Comparison of ENCODE assay signal across 8 mouse cellular contexts in the genomic region with DNA sequence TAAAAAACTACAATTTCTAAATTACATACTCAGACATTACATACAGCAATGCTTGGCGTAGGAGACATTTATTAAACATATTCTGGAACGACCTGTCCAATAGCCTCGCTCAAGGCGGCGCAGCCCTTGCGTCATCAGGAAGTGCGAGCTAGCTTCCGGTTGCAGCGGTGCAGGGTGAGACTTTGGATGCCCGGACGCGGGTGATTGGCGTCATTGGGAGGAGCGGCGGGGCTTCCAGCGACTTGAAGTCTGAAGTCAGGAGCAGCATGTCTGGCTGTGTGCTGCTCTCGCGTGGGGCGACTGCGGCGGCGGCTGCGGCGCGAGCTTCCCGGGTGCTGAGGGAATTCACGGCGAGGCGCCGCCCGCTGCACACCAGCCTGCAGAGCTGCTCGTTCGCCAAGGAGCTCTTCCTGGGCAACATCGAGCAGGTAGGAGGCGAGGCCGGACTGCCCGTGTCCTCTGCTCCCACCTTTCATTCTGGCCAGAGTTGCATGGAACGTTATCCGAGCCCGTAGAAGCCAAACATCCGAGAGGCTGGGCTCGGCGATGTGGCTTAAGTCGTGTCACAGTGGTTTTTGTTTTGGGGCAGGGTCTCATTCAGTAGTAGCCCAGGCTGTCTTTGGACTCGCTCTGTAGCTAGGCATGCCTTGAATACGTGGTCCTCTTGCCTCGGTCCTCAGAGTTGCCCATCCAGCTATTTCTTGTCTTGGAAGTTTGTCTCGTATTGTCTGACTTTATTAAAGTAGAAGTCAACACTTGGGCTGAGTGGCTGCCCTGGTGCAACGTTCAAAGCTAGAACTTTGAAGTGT. TPM values are rescaled to one million over a fixed set of nuclear protein-coding genes. Genes with fewer than 3 reads are reported as not detected.
DNase-seq lines count a peak whose midpoint lies in the region; ATAC-seq and TF ChIP-seq lines count a peak whose summit lies in the region.

A gene (plus strand): TSS at position 137 of the 809 bp plus-strand sequence.

- intact Hi-C loops in heart, postnatal 10 days (cut with DNase I), result loop anchor here (2.0 to 5.0 kb wide), 2 partner anchors 134 to 373 kb away; no protein-coding TSS in a partner anchor

- H3K9ac ChIP-seq in forebrain, embryonic 13.5 days, result peak within 1 kb of the TSS; percentile 89
- peak within 1 kb of the TSS; percentile 91 for H3K9ac ChIP-seq in liver, postnatal 0 days (replicated peaks)
- H3K9ac ChIP-seq in neural tube, embryonic 14.5 days (replicated peaks; ENCODE audit: low read depth, low read length), result peak within 1 kb of the TSS; percentile 88

- DNase-seq in c-Kit-positive CD71-positive TER-119-positive erythroid progenitor cells, embryonic 14.5 days (ENCODE audit: low spot score), result peak; percentile 91
- peak; percentile 96 to 98 for DNase-seq in heart, postnatal 10 days
- DNase-seq in large intestine, adult 2 months (ENCODE audit: low read depth, low spot score), result peak; percentile 97
- DNase-seq in liver, postnatal 0 days, result peak; percentile 95
- peak; percentile 95 for DNase-seq in testis, postnatal 10 days (ENCODE audit: low spot score)

- peaks cover 8% of the 10 kb centered on the region for H3K4me1 ChIP-seq in E14TG2a.4 (replicated peaks; ENCODE audit: low read depth, low read length)
- H3K4me1 ChIP-seq in forebrain, embryonic 13.5 days, result peaks cover 17% of the 10 kb centered on the region
- peaks cover 13% of the 10 kb centered on the region for H3K4me1 ChIP-seq in liver, postnatal 0 days (ENCODE audit: insufficient read depth)
- peaks cover 10% of the 10 kb centered on the region for H3K4me1 ChIP-seq in neural tube, embryonic 14.5 days (ENCODE audit: control insufficient read depth, insufficient read depth, low read length)

- peaks cover 5% of the 10 kb centered on the region; the same call in 1 of the 2 replicates for H3K9me3 ChIP-seq in E14TG2a.4 (ENCODE audit: low read length)
- no peaks in the 10 kb centered on the region for H3K9me3 ChIP-seq in forebrain, embryonic 13.5 days (replicated peaks)
- no peaks in the 10 kb centered on the region for H3K9me3 ChIP-seq in liver, postnatal 0 days (ENCODE audit: low read length)
- no peaks in the 10 kb centered on the region for H3K9me3 ChIP-seq in neural tube, embryonic 14.5 days (ENCODE audit: control insufficient read depth, low read length)

- no peak for TF ChIP-seq CTCF in E14TG2a.4 (conservative IDR thresholded peaks at IDR 0.05; ENCODE audit: low read length)
- no peak for TF ChIP-seq CTCF in liver, postnatal 0 days (IDR thresholded peaks at IDR 0.05; ENCODE audit: low read depth)

- ATAC-seq in forebrain, embryonic 13.5 days, result peak; percentile 99
- peak; percentile 97 for ATAC-seq in liver, postnatal 0 days
- peak; percentile 100 for ATAC-seq in neural tube, embryonic 14.5 days (ENCODE audit: low read depth)

- H3K27ac ChIP-seq in forebrain, embryonic 13.5 days, result peak within 1 kb of the TSS; percentile 38; the same call in 1 of the 2 replicates
- peak within 1 kb of the TSS; percentile 60; the same call in 1 of the 2 replicates for H3K27ac ChIP-seq in liver, postnatal 0 days (ENCODE audit: low read depth)
- H3K27ac ChIP-seq in neural tube, embryonic 14.5 days (ENCODE audit: low read depth, low read length), result peak within 1 kb of the TSS; percentile 75; the same call in 1 of the 2 replicates

- 1% methylated on average over 49 of the region's 49 CpGs for WGBS in forebrain, embryonic 13.5 days
- WGBS in large intestine, adult 2 months, result under 1% methylated on average over 49 of the region's 49 CpGs
- WGBS in liver, postnatal 0 days (ENCODE audit: insufficient replicate concordance), result under 1% methylated on average over 49 of the region's 49 CpGs
- WGBS in neural tube, embryonic 14.5 days, result under 1% methylated on average over 49 of the region's 49 CpGs

- no peak for TF ChIP-seq EP300 in liver, postnatal 0 days (IDR thresholded peaks at IDR 0.05; ENCODE audit: low read depth)

- no peaks in the 10 kb centered on the region; the same call in 1 of the 2 replicates for H3K27me3 ChIP-seq in E14TG2a.4 (ENCODE audit: insufficient read depth, low read length)
- peaks cover 24% of the 10 kb centered on the region for H3K27me3 ChIP-seq in forebrain, embryonic 13.5 days
- no peaks in the 10 kb centered on the region for H3K27me3 ChIP-seq in liver, postnatal 0 days (ENCODE audit: insufficient read depth, low read length)
- H3K27me3 ChIP-seq in neural tube, embryonic 14.5 days (ENCODE audit: control insufficient read depth, insufficient read depth, low read length), result peaks cover 4% of the 10 kb centered on the region; the same call in 1 of the 2 replicates

- peak within 1 kb of the TSS; percentile 92 for H3K4me3 ChIP-seq in E14TG2a.4 (replicated peaks; ENCODE audit: low read length)
- H3K4me3 ChIP-seq in forebrain, embryonic 13.5 days, result peak within 1 kb of the TSS; percentile 86
- peak within 1 kb of the TSS; percentile 95 for H3K4me3 ChIP-seq in liver, postnatal 0 days (ENCODE audit: low read depth, low read length)
- H3K4me3 ChIP-seq in neural tube, embryonic 14.5 days (ENCODE audit: low read depth, low read length), result peak within 1 kb of the TSS; percentile 94

- peaks cover 31% of the 10 kb centered on the region for H3K36me3 ChIP-seq in E14TG2a.4 (ENCODE audit: insufficient read depth, low read length)
- H3K36me3 ChIP-seq in forebrain, embryonic 13.5 days (ENCODE audit: poor library complexity, severe bottlenecking), result peaks cover 11% of the 10 kb centered on the region
- H3K36me3 ChIP-seq in liver, postnatal 0 days (replicated peaks; ENCODE audit: insufficient read depth, low read length), result 0 out of 2 replicates have a peak, but pooled peaks cover 2% of the 10 kb centered on the region
- H3K36me3 ChIP-seq in neural tube, embryonic 14.5 days (ENCODE audit: control insufficient read depth, insufficient read depth, low read length), result 0 out of 2 replicates have a peak, but pooled peaks cover 1% of the 10 kb centered on the region

- H3K4me2 ChIP-seq in forebrain, embryonic 13.5 days, result peak within 1 kb of the TSS; percentile 75
- peak within 1 kb of the TSS; percentile 77 for H3K4me2 ChIP-seq in liver, postnatal 0 days (ENCODE audit: low read depth, low read length)
- peak within 1 kb of the TSS; percentile 74 for H3K4me2 ChIP-seq in neural tube, embryonic 14.5 days (ENCODE audit: low read depth, low read length)

RNA-seq across cellular contexts. Expression of the gene that starts here (rescaled TPM):
- 85.3 and 88.1 TPM in 2 replicates for polyA plus RNA-seq in forebrain, embryonic 13.5 days (2015; fragmentation: Nextera tagmentation; extraction: Ambion mirVana)
- 10 to 100 TPM; 57.4 to 58.4 TPM for total RNA-seq in heart, postnatal 10 days (2021)
- polyA plus RNA-seq in large intestine, adult 2 months (2012; rRNA removed), result 16.7 and 19.4 TPM in 2 replicates
- 26.5 and 28.6 TPM in 2 replicates for polyA plus RNA-seq in liver, postnatal 0 days (2015; fragmentation: Nextera tagmentation; extraction: Ambion mirVana)
- 82.9 and 90.6 TPM in 2 replicates for polyA plus RNA-seq in neural tube, embryonic 14.5 days (2014; fragmentation: Nextera tagmentation; extraction: Ambion mirVana)

Comparison
In these comparisons a context has a peak if more than half of its experiments do, and no peak if none do; other contexts are left out.
1. Peak in every context shown above with its lines: DNase-seq, ATAC-seq, H3K4me3 ChIP-seq and H3K27ac ChIP-seq.